ENCODE assay signal across 19 mouse cellular contexts in genomic region chr1:51535414-51535813, GRCm38 (mm10).
"Had no signal": no experiment of that assay in that cellular context is flagged by ENCODE, and none has a peak within 500 bp of the region (broad histone marks: within the 10 kb centered on the region; RNA-seq: fewer than 3 reads in every experiment).

No protein-coding gene starts in this region.

- DNase-seq: lung, adult 18-20 months; lung, embryonic 14.5 days; lung, postnatal 10 days; lung, postnatal 4 days; midbrain, embryonic 14.5 days; retina, postnatal 1 day; right cerebral cortex, adult 18-20 months; right cerebral cortex, postnatal 25 days; right cerebral cortex, postnatal 4 days; spleen, adult 18-20 months; thymus, adult 18-20 months; thymus, postnatal 14 days; thymus, postnatal 36 days had no signal

- H3K36me3 ChIP-seq: midbrain, embryonic 10.5 days; midbrain, embryonic 12.5 days; neural tube, embryonic 13.5 days; neural tube, embryonic 15.5 days had no signal

- H3K9me3 ChIP-seq: midbrain, embryonic 10.5 days; midbrain, embryonic 12.5 days; neural tube, embryonic 13.5 days; neural tube, embryonic 15.5 days had no signal

- H3K4me3 ChIP-seq: midbrain, embryonic 10.5 days; midbrain, embryonic 12.5 days; myocyte; neural tube, embryonic 13.5 days; neural tube, embryonic 15.5 days had no signal

- H3K4me2 ChIP-seq: lung, embryonic 14.5 days; midbrain, embryonic 12.5 days; neural tube, embryonic 13.5 days; neural tube, embryonic 15.5 days had no signal

- H3K27ac ChIP-seq: midbrain, embryonic 10.5 days; midbrain, embryonic 12.5 days; neural tube, embryonic 13.5 days; neural tube, embryonic 15.5 days had no signal

- ATAC-seq: midbrain, embryonic 16.5 days had no signal

- H3K27me3 ChIP-seq: midbrain, embryonic 12.5 days; neural tube, embryonic 13.5 days; neural tube, embryonic 15.5 days had no signal

- H3K4me1 ChIP-seq: midbrain, embryonic 12.5 days; neural tube, embryonic 13.5 days; neural tube, embryonic 15.5 days had no signal

- H3K9ac ChIP-seq: lung, embryonic 14.5 days; midbrain, embryonic 12.5 days; neural tube, embryonic 13.5 days; neural tube, embryonic 15.5 days had no signal
